Mouse (Mus musculus): ENCODE results near the gene Sirt3. TPM values are rescaled to one million over a fixed set of nuclear protein-coding genes. Genes with fewer than 3 reads are reported as not detected.
A peak's percentile ranks its signal among the peaks of the same experiment; 100 is the strongest.

Gene Sirt3
- polyA plus RNA-seq, 1 experiment: 60.6 TPM

DNA sequence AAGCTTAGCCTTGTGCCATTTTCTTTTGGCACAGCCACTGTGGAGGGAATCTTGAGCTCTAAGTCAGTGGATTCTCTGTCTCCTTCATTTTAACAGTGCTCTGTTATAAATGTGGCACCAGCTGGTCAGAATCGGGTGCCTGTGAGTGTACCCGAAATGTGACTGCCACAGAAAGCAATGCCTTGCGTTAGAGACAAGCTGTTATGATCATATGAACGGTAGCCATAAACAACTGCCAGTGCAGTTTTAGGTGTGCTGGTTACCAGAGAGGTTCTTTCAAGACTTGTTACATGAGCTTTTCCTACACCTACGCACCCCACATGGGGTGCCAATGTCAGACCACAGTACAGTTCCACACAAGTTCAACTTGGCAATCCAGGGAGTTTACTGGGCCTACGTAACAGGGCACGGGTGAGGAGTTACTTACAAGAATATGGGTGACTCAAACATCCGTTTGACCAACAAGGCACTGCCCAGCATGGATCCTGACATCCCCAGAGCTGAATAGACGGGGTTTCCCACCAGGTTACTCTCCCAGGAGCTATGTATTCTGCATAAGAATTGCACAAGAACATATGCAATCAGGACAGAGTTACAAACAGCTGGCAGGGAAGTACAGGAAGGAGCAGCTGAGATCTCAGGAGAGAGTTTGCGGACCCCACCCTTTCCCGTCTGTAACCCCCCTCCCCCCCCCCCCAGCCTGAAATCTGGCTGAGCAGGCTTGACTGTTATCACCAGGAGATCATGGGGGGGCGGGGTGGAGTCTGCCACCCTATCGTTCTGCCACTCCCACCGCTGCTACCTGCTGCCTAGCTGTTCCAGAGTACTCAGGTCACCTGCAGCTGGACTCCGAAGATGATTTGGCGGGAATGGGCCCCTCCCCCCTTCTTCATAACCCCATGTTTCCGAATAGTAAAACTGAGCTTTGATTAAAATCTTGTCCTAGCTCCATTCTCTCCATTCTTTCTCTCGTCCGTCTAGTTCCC, 41.1 kb downstream of the Sirt3 start:
- TF ChIP-seq FLI1 (IDR thresholded peaks at IDR 0.05; ENCODE audit: low read length) (no peak), GATA1 (IDR thresholded peaks at IDR 0.05; ENCODE audit: borderline replicate concordance, low read length) (no peak)
- H3K27me3 ChIP-seq (replicated peaks): peaks cover 76% of the 10 kb centered on the region
- H3K4me1 ChIP-seq: peaks cover 34% of the 10 kb centered on the region
- H3K36me3 ChIP-seq (replicated peaks; ENCODE audit: low read length): no peaks in the 10 kb centered on the region
- no peak overlapping the region for H3K4me3 ChIP-seq (replicated peaks)
- no peaks in the 10 kb centered on the region for H3K9me3 ChIP-seq

DNA sequence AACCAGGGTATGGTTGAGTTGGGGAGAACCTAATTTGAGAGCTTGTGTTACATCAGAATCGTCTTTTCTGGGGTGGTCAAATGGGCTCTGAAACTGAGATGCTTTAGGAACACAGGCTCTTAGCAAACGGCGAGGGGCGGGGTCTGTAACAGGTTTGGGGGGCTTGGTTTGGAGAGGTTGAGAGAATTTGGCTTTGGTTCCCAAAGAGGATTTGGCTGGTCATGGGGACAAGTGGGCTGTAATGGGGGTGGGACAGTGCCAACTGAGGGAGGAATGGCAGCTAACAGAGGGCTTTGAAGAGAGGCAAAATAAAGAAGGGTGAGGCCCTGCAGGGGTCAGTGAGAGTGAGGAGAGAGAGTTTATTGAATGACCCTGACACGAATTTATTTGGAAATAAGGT, 42.6 kb downstream of the Sirt3 start:
- no peaks in the 10 kb centered on the region for H3K36me3 ChIP-seq (replicated peaks; ENCODE audit: low read length)
- H3K27me3 ChIP-seq (replicated peaks): peaks cover 88% of the 10 kb centered on the region
- TF ChIP-seq FLI1 (IDR thresholded peaks at IDR 0.05; ENCODE audit: low read length) (no peak), GATA1 (IDR thresholded peaks at IDR 0.05; ENCODE audit: borderline replicate concordance, low read length) (no peak)
- no peak overlapping the region for H3K4me3 ChIP-seq (replicated peaks)
- no peaks in the 10 kb centered on the region for H3K9me3 ChIP-seq
- peaks cover 24% of the 10 kb centered on the region for H3K4me1 ChIP-seq

DNA sequence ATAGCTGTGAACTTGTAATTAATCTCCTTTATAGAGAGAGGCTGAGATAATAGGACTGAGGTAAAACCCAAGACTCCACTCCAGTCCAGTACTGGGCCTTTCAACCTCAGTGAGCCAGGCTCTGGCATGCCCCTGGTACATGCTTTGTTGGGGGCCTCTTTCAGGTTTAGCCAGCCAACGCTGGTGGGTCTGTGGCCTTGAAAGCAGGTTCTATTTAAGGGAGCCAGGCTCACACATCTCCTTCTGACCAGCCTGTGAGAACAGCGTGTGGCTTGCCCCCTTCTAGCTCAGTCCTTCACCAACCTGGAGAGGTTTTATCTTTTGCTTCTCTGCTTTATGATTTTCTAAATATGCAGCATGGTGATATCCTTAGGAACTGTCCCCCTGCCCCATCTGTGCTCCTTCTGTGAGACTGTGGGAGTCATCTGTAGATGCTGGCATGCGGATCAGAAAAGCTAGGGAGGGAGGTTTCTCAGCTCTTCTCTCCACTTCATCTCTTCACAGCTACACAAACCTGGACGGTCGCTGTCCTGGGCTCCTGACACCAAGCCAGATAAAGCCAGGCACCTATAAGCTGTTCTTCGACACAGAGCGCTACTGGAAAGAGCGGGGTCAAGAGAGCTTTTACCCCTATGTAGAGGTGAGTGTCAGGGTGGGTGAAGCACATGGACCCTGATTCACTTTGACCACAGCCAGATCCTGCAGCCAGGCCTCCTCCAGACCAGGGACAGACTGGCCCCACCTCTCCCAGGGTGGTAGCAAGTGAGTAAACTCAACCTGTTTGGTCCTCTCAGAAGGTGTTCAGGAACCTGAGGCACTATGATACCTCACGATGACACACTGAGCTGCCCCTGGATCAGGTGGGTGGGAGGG, 45.6 kb downstream of the Sirt3 start:
- Histone ChIP-seq H3K27me3 (replicated peaks) (peaks cover 82% of the 10 kb centered on the region), H3K4me1 (peaks cover 20% of the 10 kb centered on the region), H3K4me3 (replicated peaks) (no peak overlapping the region), H3K36me3 (replicated peaks; ENCODE audit: low read length) (no peaks in the 10 kb centered on the region), H3K9me3 (no peaks in the 10 kb centered on the region)
- TF ChIP-seq GATA1 (IDR thresholded peaks at IDR 0.05; ENCODE audit: borderline replicate concordance, low read length): no peak
- no peak for TF ChIP-seq FLI1 (IDR thresholded peaks at IDR 0.05; ENCODE audit: low read length)

DNA sequence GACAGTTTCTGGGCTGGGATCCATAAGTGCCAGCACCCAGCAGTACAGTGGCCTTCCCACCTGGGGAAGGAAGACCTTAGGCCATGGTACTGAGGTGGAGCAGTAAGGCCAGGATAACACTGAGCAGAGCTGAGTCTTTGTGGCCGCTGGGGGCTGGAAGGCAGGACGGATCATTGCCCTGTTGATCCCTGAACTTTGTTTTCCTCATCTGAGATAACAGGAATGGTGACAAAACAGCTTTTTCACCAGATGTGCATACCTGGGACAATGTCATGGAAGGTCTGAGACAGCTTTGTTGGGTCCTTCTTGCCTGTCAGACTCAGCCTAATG, 46.4 kb downstream of the Sirt3 start:
- Histone ChIP-seq H3K27me3 (replicated peaks) (peaks cover 77% of the 10 kb centered on the region), H3K4me1 (peaks cover 19% of the 10 kb centered on the region), H3K9me3 (no peaks in the 10 kb centered on the region), H3K36me3 (replicated peaks; ENCODE audit: low read length) (no peaks in the 10 kb centered on the region), H3K4me3 (replicated peaks) (no peak overlapping the region)
- no peak for TF ChIP-seq FLI1 (IDR thresholded peaks at IDR 0.05; ENCODE audit: low read length)
- no peak for TF ChIP-seq GATA1 (IDR thresholded peaks at IDR 0.05; ENCODE audit: borderline replicate concordance, low read length)

DNA sequence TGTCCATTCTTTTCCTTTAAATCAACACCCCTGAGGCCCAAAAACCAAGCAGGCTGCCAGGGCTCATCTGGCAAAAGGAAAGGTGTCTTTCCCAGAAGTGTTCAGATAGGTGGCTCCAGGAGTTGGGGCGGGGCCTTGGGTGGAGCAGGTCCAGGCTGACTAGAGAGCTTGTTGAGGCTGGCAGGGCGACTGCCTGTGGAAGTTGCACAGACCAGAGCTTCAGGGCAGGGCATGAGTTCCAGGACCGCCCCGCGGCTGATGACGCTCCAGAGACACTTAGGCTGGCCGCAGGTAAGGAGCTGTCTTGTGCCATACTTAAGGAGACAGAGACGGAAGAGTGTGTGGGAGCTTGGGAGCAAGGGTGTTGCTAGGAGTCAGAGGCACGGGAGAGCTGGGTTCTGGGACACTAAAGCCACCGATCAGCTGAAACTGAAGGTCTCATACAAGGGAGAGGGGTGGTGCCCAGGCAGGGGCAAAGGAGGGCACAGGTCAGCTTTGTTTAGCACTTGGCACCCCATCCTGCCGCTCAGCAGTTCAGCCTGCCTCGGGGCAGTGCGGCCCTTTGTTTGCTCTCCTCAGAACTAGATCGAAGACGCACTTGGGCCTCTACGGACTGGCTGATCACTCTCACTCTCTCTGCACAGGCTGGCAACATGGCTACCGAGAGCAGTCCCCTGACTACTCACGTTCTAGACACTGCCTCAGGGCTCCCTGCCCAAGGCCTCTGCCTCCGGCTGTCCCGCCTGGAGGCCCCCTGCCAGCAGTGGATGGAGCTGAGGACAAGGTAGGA, 46.9 kb downstream of the Sirt3 start, which contains the start of gene Urah:
Gene Urah, plus strand, starts transcription at position 51 of the 790 bp plus-strand sequence.
- Histone ChIP-seq H3K9me3 (no peaks in the 10 kb centered on the region), H3K27me3 (replicated peaks) (peaks cover 76% of the 10 kb centered on the region), H3K36me3 (replicated peaks; ENCODE audit: low read length) (no peaks in the 10 kb centered on the region), H3K4me1 (peaks cover 19% of the 10 kb centered on the region), H3K4me3 (replicated peaks) (no peak within 1 kb of the TSS)
- TF ChIP-seq GATA1 (IDR thresholded peaks at IDR 0.05; ENCODE audit: borderline replicate concordance, low read length): no peak
- TF ChIP-seq FLI1 (IDR thresholded peaks at IDR 0.05; ENCODE audit: low read length): no peak

DNA sequence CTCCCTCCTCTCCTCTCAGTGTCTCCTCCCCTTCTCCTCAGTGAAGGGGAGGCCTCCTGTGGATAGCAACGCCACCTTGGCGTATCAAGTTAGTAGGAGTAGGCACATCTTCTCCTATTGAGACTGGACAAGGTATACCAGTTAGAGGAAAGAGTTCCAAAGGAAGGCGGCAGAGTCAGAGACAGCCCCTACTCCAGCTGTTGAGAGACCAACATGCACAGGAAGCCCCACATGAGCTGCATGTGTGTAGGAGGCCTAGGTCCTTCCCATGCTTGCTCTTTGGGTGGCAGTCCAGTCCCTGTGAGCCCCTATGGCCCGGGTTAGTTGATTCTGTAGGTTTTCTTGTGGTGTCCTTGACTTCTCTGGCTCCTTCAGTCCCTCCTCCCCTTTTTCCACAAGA, 48.8 kb downstream of the Sirt3 start:
- Histone ChIP-seq H3K27me3 (replicated peaks) (peaks cover 62% of the 10 kb centered on the region), H3K4me1 (peaks cover 17% of the 10 kb centered on the region), H3K4me3 (replicated peaks) (no peak overlapping the region), H3K9me3 (no peaks in the 10 kb centered on the region), H3K36me3 (replicated peaks; ENCODE audit: low read length) (no peaks in the 10 kb centered on the region)
- TF ChIP-seq GATA1 (IDR thresholded peaks at IDR 0.05; ENCODE audit: borderline replicate concordance, low read length): no peak
- TF ChIP-seq FLI1 (IDR thresholded peaks at IDR 0.05; ENCODE audit: low read length): no peak

DNA sequence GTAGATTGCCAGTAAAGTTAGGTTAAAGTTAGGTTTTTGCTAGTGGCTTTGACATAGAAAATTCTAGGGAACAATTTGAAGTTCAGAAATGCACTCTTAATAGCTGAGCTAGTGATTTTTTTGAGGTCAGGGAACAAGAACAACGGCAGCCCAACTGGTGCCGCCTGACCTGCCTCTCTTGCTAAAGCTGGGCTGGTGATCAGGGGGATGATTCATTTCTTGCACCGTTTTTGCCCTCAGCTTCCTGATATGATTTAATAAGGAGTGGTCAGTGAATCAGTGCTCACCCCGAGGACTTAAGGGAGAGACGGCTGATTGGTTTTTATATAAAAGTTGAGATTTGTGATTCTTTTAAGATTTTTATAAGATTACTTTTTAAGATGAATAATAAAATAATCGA, 50.7 kb downstream of the Sirt3 start:
- Histone ChIP-seq H3K27me3 (replicated peaks) (peaks cover 48% of the 10 kb centered on the region), H3K4me3 (replicated peaks) (no peak overlapping the region), H3K36me3 (replicated peaks; ENCODE audit: low read length) (no peaks in the 10 kb centered on the region), H3K4me1 (peaks cover 15% of the 10 kb centered on the region), H3K9me3 (no peaks in the 10 kb centered on the region)
- TF ChIP-seq FLI1 (IDR thresholded peaks at IDR 0.05; ENCODE audit: low read length) (no peak), GATA1 (IDR thresholded peaks at IDR 0.05; ENCODE audit: borderline replicate concordance, low read length) (no peak)

DNA sequence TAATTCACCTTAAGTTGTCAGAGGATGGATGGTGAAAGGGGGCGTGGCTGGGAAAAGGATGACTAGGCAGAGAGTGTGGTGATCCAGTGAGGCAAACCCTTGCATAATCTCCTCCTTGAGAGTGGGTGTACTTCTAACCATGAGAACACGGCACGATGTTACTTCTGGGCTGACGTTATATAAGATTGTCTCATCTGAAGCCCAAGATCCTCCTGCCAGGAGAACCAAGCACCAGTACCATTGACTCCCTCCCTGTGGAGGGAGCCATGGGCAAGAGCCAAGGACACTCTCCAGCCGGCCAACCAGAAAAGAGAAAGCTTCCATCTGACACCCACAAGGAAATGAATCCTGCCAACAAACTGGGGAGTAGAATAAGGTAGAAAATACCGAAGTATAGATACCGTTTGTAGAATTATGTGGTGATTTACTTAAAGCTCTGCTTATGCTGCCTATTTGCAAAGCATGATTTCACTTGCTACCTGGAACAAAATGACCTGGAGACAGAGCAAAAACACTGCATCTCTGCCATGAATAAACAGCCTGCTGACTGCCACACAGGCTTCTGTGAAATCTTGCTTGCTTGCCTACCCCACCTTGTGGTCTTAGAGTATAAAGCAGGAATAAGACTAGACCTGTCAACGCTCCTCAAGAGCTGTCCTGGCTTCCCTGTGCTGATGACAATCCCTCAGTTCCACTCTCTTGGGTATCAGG, 53.8 kb downstream of the Sirt3 start:
- peaks cover 28% of the 10 kb centered on the region for H3K27me3 ChIP-seq (replicated peaks)

DNA sequence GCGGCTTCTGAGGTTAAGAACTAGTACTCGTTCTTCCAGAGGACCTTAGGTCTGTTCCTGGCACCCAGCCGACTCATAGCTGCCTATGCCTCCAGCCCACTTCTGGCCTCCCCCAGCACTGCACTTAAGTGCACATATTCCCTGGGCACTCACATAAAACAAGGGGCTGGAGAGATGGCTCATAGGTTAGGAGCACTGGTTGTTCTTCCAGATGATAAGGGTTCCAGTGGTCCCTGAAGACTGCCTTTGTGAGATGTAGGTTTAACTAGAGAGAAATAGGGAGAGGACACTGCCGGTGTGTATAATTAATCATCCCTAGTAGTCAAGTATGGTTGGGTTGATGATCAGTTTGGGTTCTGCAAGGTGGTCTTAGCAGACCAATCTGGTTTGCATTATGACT, 59.4 kb downstream of the Sirt3 start:
- no peak overlapping the region for H3K4me3 ChIP-seq (replicated peaks)
- H3K36me3 ChIP-seq (replicated peaks; ENCODE audit: low read length): peaks cover 3% of the 10 kb centered on the region
- TF ChIP-seq GATA1 (IDR thresholded peaks at IDR 0.05; ENCODE audit: borderline replicate concordance, low read length): no peak
- TF ChIP-seq FLI1 (IDR thresholded peaks at IDR 0.05; ENCODE audit: low read length): no peak
- peaks cover 11% of the 10 kb centered on the region for H3K4me1 ChIP-seq
- peaks cover 21% of the 10 kb centered on the region for H3K27me3 ChIP-seq (replicated peaks)
- H3K9me3 ChIP-seq: no peaks in the 10 kb centered on the region

More for the DNA sequence above, 53.8 kb downstream of the Sirt3 start:
- Histone ChIP-seq H3K4me1 (peaks cover 10% of the 10 kb centered on the region), H3K9me3 (no peaks in the 10 kb centered on the region), H3K4me3 (replicated peaks) (peak overlapping the region; percentile 80), H3K36me3 (replicated peaks; ENCODE audit: low read length) (no peaks in the 10 kb centered on the region)
- TF ChIP-seq GATA1 (IDR thresholded peaks at IDR 0.05; ENCODE audit: borderline replicate concordance, low read length) (no peak), FLI1 (IDR thresholded peaks at IDR 0.05; ENCODE audit: low read length) (no peak)

All from megakaryocyte, embryonic 14.5 days (primary cell).